Comparison of ENCODE assay signal across 11 mouse cellular contexts in the genomic region with DNA sequence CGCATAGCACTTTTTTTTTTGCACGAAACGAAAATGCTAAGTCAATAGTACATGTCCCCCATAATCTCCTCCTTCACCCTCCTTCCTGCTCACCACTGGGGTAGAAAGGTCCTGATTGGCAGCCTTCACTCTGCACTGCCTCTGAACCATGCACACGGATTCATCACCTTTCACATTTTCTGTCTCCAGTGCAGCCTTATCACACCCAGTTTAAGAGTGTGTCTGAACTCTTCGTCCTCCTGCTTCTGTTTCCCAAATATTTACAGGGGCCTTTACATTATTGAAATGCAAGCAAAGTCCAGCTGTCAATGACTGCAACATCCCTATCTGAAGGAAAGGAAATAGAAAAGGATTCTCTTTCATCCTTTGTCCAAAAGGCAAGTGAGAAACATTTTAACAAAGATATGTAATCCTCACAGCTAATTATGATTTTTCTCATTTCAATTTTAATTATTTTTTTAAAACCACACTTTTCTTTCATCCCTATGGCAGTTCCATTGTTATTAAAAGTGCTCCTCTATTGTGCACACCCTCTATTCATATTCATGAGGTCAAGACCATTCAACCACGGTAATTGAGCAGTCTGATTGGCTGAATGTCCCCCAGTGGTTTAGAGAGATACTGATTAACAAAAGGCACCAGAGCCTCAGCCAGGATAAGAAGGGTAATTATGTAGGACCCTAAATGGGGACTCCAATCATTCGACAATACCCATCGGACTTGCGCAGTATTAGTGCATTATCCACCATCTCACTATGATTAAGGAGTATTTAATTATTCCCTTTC.
DNase-seq lines count a peak whose midpoint lies in the region; ATAC-seq lines count a peak whose summit lies in the region.
"Had no signal": no experiment of that assay in that cellular context is flagged by ENCODE, and none has a peak within 500 bp of the region (broad histone marks: within the 10 kb centered on the region; RNA-seq: fewer than 3 reads in every experiment).

No protein-coding gene starts in this region.

- no peaks in the 10 kb centered on the region for H3K27me3 ChIP-seq in hindbrain, embryonic 11.5 days (ENCODE audit: control insufficient read depth, insufficient read depth, low read length)
- no peaks in the 10 kb centered on the region for H3K27me3 ChIP-seq in midbrain, embryonic 12.5 days
- no peaks in the 10 kb centered on the region for H3K27me3 ChIP-seq in kidney, embryonic 15.5 days
- H3K27me3 ChIP-seq: heart, embryonic 15.5 days; liver, embryonic 13.5 days had no signal

- 0 out of 2 replicates have a peak overlapping the region, but pooled peaks have one; percentile 40 for H3K27ac ChIP-seq in hindbrain, embryonic 11.5 days (ENCODE audit: low read depth, low read length)
- H3K27ac ChIP-seq in midbrain, embryonic 12.5 days (replicated peaks) = peak overlapping the region; percentile 76
- H3K27ac ChIP-seq in kidney, embryonic 15.5 days = no peak overlapping the region
- H3K27ac ChIP-seq: heart, embryonic 15.5 days; liver, embryonic 13.5 days had no signal

- H3K36me3 ChIP-seq in hindbrain, embryonic 11.5 days (ENCODE audit: control insufficient read depth, insufficient read depth, low read length) = no peaks in the 10 kb centered on the region
- H3K36me3 ChIP-seq in midbrain, embryonic 12.5 days = no peaks in the 10 kb centered on the region
- H3K36me3 ChIP-seq in kidney, embryonic 15.5 days = no peaks in the 10 kb centered on the region
- H3K36me3 ChIP-seq: heart, embryonic 15.5 days; liver, embryonic 13.5 days had no signal

- WGBS in hindbrain, embryonic 11.5 days = 26% methylated on average over 9 of the region's 9 CpGs
- WGBS in midbrain, embryonic 12.5 days = 18% methylated on average over 9 of the region's 9 CpGs
- WGBS in kidney, embryonic 15.5 days = 43% methylated on average over 9 of the region's 9 CpGs

- no peak overlapping the region for H3K9ac ChIP-seq in hindbrain, embryonic 11.5 days (ENCODE audit: low read depth, low read length)
- no peak overlapping the region for H3K9ac ChIP-seq in midbrain, embryonic 12.5 days (replicated peaks)
- no peak overlapping the region for H3K9ac ChIP-seq in kidney, embryonic 15.5 days
- H3K9ac ChIP-seq: heart, embryonic 15.5 days; liver, embryonic 13.5 days had no signal

- ATAC-seq in hindbrain, embryonic 11.5 days (ENCODE audit: low FRiP score) = peak; percentile 94
- ATAC-seq in midbrain, embryonic 12.5 days (ENCODE audit: low FRiP score, low read depth) = peak; percentile 93
- no peak for ATAC-seq in kidney, embryonic 15.5 days (replicated peaks; ENCODE audit: low FRiP score)
- ATAC-seq in erythroid progenitor cell, adult 5-6 weeks (replicated peaks; ENCODE audit: low FRiP score, poor library complexity, severe bottlenecking) = no peak

- no peaks in the 10 kb centered on the region for H3K9me3 ChIP-seq in hindbrain, embryonic 11.5 days (ENCODE audit: control insufficient read depth, low read length)
- no peaks in the 10 kb centered on the region for H3K9me3 ChIP-seq in midbrain, embryonic 12.5 days
- no peaks in the 10 kb centered on the region for H3K9me3 ChIP-seq in kidney, embryonic 15.5 days (replicated peaks)
- H3K9me3 ChIP-seq: heart, embryonic 15.5 days; liver, embryonic 13.5 days had no signal

- peak; percentile 80 for DNase-seq in ES-CJ7 (ENCODE audit: low read depth, low spot score)
- DNase-seq in embryo, embryonic 11 days = peak; percentile 54
- peak; percentile 60 for DNase-seq in hindbrain, embryonic 11.5 days (ENCODE audit: low spot score)
- no peak for DNase-seq in right cerebral cortex, postnatal 25 days
- DNase-seq in frontal cortex, postnatal 36 days (ENCODE audit: low spot score in 2 of 2) = no peak
- DNase-seq: cerebellum, adult 18-20 months; liver, embryonic 13.5 days had no signal

- no peak overlapping the region for H3K4me2 ChIP-seq in hindbrain, embryonic 11.5 days (replicated peaks; ENCODE audit: low read depth, low read length)
- H3K4me2 ChIP-seq in midbrain, embryonic 12.5 days (replicated peaks) = peak overlapping the region; percentile 30
- H3K4me2 ChIP-seq in kidney, embryonic 15.5 days = no peak overlapping the region
- H3K4me2 ChIP-seq: heart, embryonic 15.5 days; liver, embryonic 13.5 days had no signal

- H3K4me3 ChIP-seq in hindbrain, embryonic 11.5 days (ENCODE audit: low read depth, low read length) = no peak overlapping the region
- no peak overlapping the region for H3K4me3 ChIP-seq in midbrain, embryonic 12.5 days
- H3K4me3 ChIP-seq in kidney, embryonic 15.5 days (replicated peaks) = no peak overlapping the region
- H3K4me3 ChIP-seq: heart, embryonic 15.5 days; liver, embryonic 13.5 days had no signal

- H3K4me1 ChIP-seq in hindbrain, embryonic 11.5 days (replicated peaks; ENCODE audit: control insufficient read depth, insufficient read depth, low read length) = no peaks in the 10 kb centered on the region
- peaks cover 17% of the 10 kb centered on the region for H3K4me1 ChIP-seq in midbrain, embryonic 12.5 days
- 0 out of 2 replicates have a peak, but pooled peaks cover 1% of the 10 kb centered on the region for H3K4me1 ChIP-seq in kidney, embryonic 15.5 days
- H3K4me1 ChIP-seq: heart, embryonic 15.5 days; liver, embryonic 13.5 days had no signal

Comparison
In these comparisons a context has a peak if more than half of its experiments do, and no peak if none do; other contexts are left out.
1. DNase-seq: peak in ES-CJ7 (single experiment), embryo, embryonic 11 days (single experiment) and hindbrain, embryonic 11.5 days (single experiment); none in right cerebral cortex, postnatal 25 days (single experiment) and frontal cortex, postnatal 36 days (0 of 2).
2. ATAC-seq: peak in hindbrain, embryonic 11.5 days (single experiment) and midbrain, embryonic 12.5 days (single experiment); none in kidney, embryonic 15.5 days (single experiment) and erythroid progenitor cell, adult 5-6 weeks (single experiment).